Mouse (Mus musculus): ENCODE results near the gene Pard3.

Pard3 gene

GRCm38 (mm10) chr8:127088372-127088771 is 24.7 kb downstream of the Pard3 start:
- DNase-seq, result no peak

GRCm38 (mm10) chr8:127089021-127089420 is 25.3 kb downstream of the Pard3 start:
- DNase-seq, result no peak

GRCm38 (mm10) chr8:127090435-127090834 is 26.7 kb downstream of the Pard3 start:
- DNase-seq, result no peak

- no peak for DNase-seq
Observed at GRCm38 (mm10) chr8:127091936-127092335, 28.2 kb downstream of the Pard3 start.

- DNase-seq, result peak; percentile 31
Observed at GRCm38 (mm10) chr8:127092383-127093112, 28.9 kb downstream of the Pard3 start.

- DNase-seq, result no peak
Observed at GRCm38 (mm10) chr8:127093113-127093426, 29.4 kb downstream of the Pard3 start.

- DNase-seq, result no peak
Observed at GRCm38 (mm10) chr8:127095763-127096162, 32.1 kb downstream of the Pard3 start.

GRCm38 (mm10) chr8:127099439-127100090 is 35.9 kb downstream of the Pard3 start:
- no peak for DNase-seq

GRCm38 (mm10) chr8:127103256-127103655 is 39.6 kb downstream of the Pard3 start:
- DNase-seq, result no peak

GRCm38 (mm10) chr8:127104616-127105015 is 40.9 kb downstream of the Pard3 start:
- DNase-seq, result no peak

GRCm38 (mm10) chr8:127107928-127108327 is 44.2 kb downstream of the Pard3 start:
- DNase-seq, result peak; percentile 76

- DNase-seq, result no peak
Observed at GRCm38 (mm10) chr8:127113209-127113608, 49.5 kb downstream of the Pard3 start.

- no peak for DNase-seq
Observed at GRCm38 (mm10) chr8:127115837-127116236, 52.1 kb downstream of the Pard3 start.

GRCm38 (mm10) chr8:127118373-127118861 is 54.7 kb downstream of the Pard3 start:
- no peak for DNase-seq

GRCm38 (mm10) chr8:127123391-127123790 is 59.7 kb downstream of the Pard3 start:
- no peak for DNase-seq

- DNase-seq, result no peak
Observed at GRCm38 (mm10) chr8:127124795-127125194, 61.1 kb downstream of the Pard3 start.

GRCm38 (mm10) chr8:127125686-127126683 is 62.3 kb downstream of the Pard3 start:
- no peak for DNase-seq

- DNase-seq, result peak; percentile 48
Observed at GRCm38 (mm10) chr8:127128781-127129396, 65.2 kb downstream of the Pard3 start.

GRCm38 (mm10) chr8:127134327-127134726 is 70.6 kb downstream of the Pard3 start:
- no peak for DNase-seq

GRCm38 (mm10) chr8:127136201-127136600 is 72.5 kb downstream of the Pard3 start:
- DNase-seq, result no peak

- no peak for DNase-seq
Observed at GRCm38 (mm10) chr8:127136781-127137180, 73.1 kb downstream of the Pard3 start.

- DNase-seq, result peak; percentile 76
Observed at GRCm38 (mm10) chr8:127139154-127139553, 75.5 kb downstream of the Pard3 start.

GRCm38 (mm10) chr8:127140945-127141344 is 77.3 kb downstream of the Pard3 start:
- DNase-seq, result no peak
